Mouse (Mus musculus) CH12.LX (cell line): Measurements from ENCODE around the gene Iqschfp.

Source experiments
- CTCF ChIP-seq, 2 experiments: IDR thresholded peaks in 1 of 2; conservative IDR thresholded peaks in 1 of 2; 2 replicates each; pipeline ENCODE4 v1.5.1; 2011 to 2012; ENCODE audit warnings: low read depth in 2 of 2, low read length in 2 of 2, improper control_type of control experiment in 1 of 2, inconsistent platforms in 1 of 2, mild to moderate bottlenecking in 1 of 2, moderate library complexity in 1 of 2
- JUND ChIP-seq: conservative IDR thresholded peaks from 2 replicates; pipeline ENCODE4 v1.6.1; 2011; ENCODE audit warnings: low read depth, low read length, improper control_type of control experiment
- POLR2A ChIP-seq: IDR thresholded peaks from 2 replicates; pipeline ENCODE4 v1.6.1; 2011; ENCODE audit warnings: low read depth, mild to moderate bottlenecking, improper control_type of control experiment, low read length
- RCOR1 ChIP-seq: conservative IDR thresholded peaks from 2 replicates; pipeline ENCODE4 v1.6.1; 2012; ENCODE audit warnings: low read depth, mild to moderate bottlenecking, inconsistent platforms, low read length, improper control_type of control experiment
- SMC3 ChIP-seq: IDR thresholded peaks from 2 replicates; pipeline ENCODE4 v1.6.1; 2011; ENCODE audit warnings: low read depth, low read length, improper control_type of control experiment
- UBTF ChIP-seq: IDR thresholded peaks from 2 replicates; pipeline ENCODE4 v1.6.1; 2012; ENCODE audit warnings: low read depth, mild to moderate bottlenecking, inconsistent platforms, low read length, improper control_type of control experiment, moderate library complexity
- ZC3H11A ChIP-seq: IDR thresholded peaks from 2 replicates; pipeline ENCODE4 v1.6.1; 2012; ENCODE audit warnings: low read depth, mild to moderate bottlenecking, inconsistent platforms, low read length, improper control_type of control experiment

GRCm38 (mm10) chr3:68221452-68221851 is 329.4 kb downstream of the Iqschfp start:
- no peak for TF ChIP-seq ZC3H11A
- no peak for TF ChIP-seq CTCF (conservative IDR thresholded peaks at IDR 0.05 in 1 of 2, IDR thresholded peaks at IDR 0.05 in 1 of 2; ENCODE audit: low read depth in 2 of 2, low read length in 2 of 2)
- TF ChIP-seq SMC3: no peak
- no peak for TF ChIP-seq JUND
- no peak for TF ChIP-seq POLR2A
- TF ChIP-seq RCOR1: no peak
- no peak for TF ChIP-seq UBTF
